In genomic region chr13:22026058-22027031, GRCm38 (mm10) we compare ENCODE assay signal across 8 mouse cellular contexts. TPM values are rescaled to one million over a fixed set of nuclear protein-coding genes. Genes with fewer than 3 reads are reported as not detected.
DNase-seq lines count a peak whose midpoint lies in the region; ATAC-seq and TF ChIP-seq lines count a peak whose summit lies in the region.

No protein-coding gene starts in this region.

- TF ChIP-seq POLR2A in cerebellum, adult 2 months (IDR thresholded peaks at IDR 0.05; ENCODE audit: borderline replicate concordance, insufficient read depth, low read length): no peak
- TF ChIP-seq POLR2A in thymus, adult 2 months (IDR thresholded peaks at IDR 0.05; ENCODE audit: control insufficient read depth, extremely low read depth, insufficient read depth, low read length, poor library complexity): no peak

- H3K27me3 ChIP-seq in cerebellum, adult 2 months (ENCODE audit: control insufficient read depth, insufficient read depth, low read length): no peaks in the 10 kb centered on the region; the same call in 1 of the 2 replicates
- H3K27me3 ChIP-seq in forebrain, postnatal 0 days (ENCODE audit: insufficient read depth, low read length): no peaks in the 10 kb centered on the region; the same call in 1 of the 2 replicates
- H3K27me3 ChIP-seq in neural tube, embryonic 15.5 days (replicated peaks): peaks cover 15% of the 10 kb centered on the region
- no peaks in the 10 kb centered on the region for H3K27me3 ChIP-seq in thymus, adult 2 months (ENCODE audit: control insufficient read depth, insufficient read depth, low read length)

- no peaks in the 10 kb centered on the region for H3K9me3 ChIP-seq in forebrain, postnatal 0 days (ENCODE audit: low read length)
- no peaks in the 10 kb centered on the region for H3K9me3 ChIP-seq in neural tube, embryonic 15.5 days (replicated peaks)

- TF ChIP-seq CTCF in cerebellum, adult 2 months (IDR thresholded peaks at IDR 0.05; ENCODE audit: borderline replicate concordance, insufficient read depth, low read depth, low read length): no peak
- no peak for TF ChIP-seq CTCF in forebrain, postnatal 0 days (IDR thresholded peaks at IDR 0.05; ENCODE audit: low read depth)
- TF ChIP-seq CTCF in layer of hippocampus, adult 2 months (conservative IDR thresholded peaks at IDR 0.05): no peak
- TF ChIP-seq CTCF in thymus, adult 2 months (IDR thresholded peaks at IDR 0.05; ENCODE audit: borderline replicate concordance, control insufficient read depth, extremely low read depth, insufficient read depth, low read length, poor library complexity): no peak

- peak; percentile 78 for DNase-seq in ES-CJ7 (ENCODE audit: low read depth, low spot score)
- DNase-seq in cerebellum, adult 2 months: peak; percentile 65 to 78
- peak; percentile 96 for DNase-seq in forebrain, postnatal 0 days
- peak; percentile 86 to 93 for DNase-seq in heart, postnatal 36 days
- DNase-seq in layer of hippocampus, adult 2 months (ENCODE audit: low spot score in 2 of 2): peak; percentile 83 to 91
- peak; percentile 76 to 79 for DNase-seq in lung, adult 18-20 months
- peak; percentile 81 for DNase-seq in thymus, adult 2 months

- H3K9ac ChIP-seq in forebrain, postnatal 0 days: peak overlapping the region; percentile 54
- H3K9ac ChIP-seq in neural tube, embryonic 15.5 days (replicated peaks): peak overlapping the region; percentile 48

- intact Hi-C loops in heart, postnatal 36 days (cut with DNase I): loop anchor here (2.0 to 10.0 kb wide), 3 partner anchors 30 to 314 kb away; no protein-coding TSS in a partner anchor

- H3K27ac ChIP-seq in cerebellum, adult 2 months (ENCODE audit: insufficient read depth, low read length): no peak overlapping the region
- H3K27ac ChIP-seq in forebrain, postnatal 0 days (ENCODE audit: low read depth, low read length): peak overlapping the region; percentile 77
- peak overlapping the region; percentile 3; the same call in 1 of the 2 replicates for H3K27ac ChIP-seq in layer of hippocampus, adult 2 months
- peak overlapping the region; percentile 66 for H3K27ac ChIP-seq in neural tube, embryonic 15.5 days (replicated peaks)
- no peak overlapping the region for H3K27ac ChIP-seq in thymus, adult 2 months (ENCODE audit: control insufficient read depth, insufficient read depth, low read length)

- H3K4me1 ChIP-seq in cerebellum, adult 2 months (ENCODE audit: control insufficient read depth, insufficient read depth, low read length): no peaks in the 10 kb centered on the region
- peaks cover 2% of the 10 kb centered on the region; the same call in 1 of the 2 replicates for H3K4me1 ChIP-seq in forebrain, postnatal 0 days (ENCODE audit: insufficient read depth)
- H3K4me1 ChIP-seq in neural tube, embryonic 15.5 days: peaks cover 16% of the 10 kb centered on the region
- peaks cover 5% of the 10 kb centered on the region for H3K4me1 ChIP-seq in thymus, adult 2 months (replicated peaks; ENCODE audit: control insufficient read depth, insufficient read depth, low read length)

- H3K4me2 ChIP-seq in forebrain, postnatal 0 days (ENCODE audit: low read depth): peak overlapping the region; percentile 50
- H3K4me2 ChIP-seq in neural tube, embryonic 15.5 days: peak overlapping the region; percentile 62

- no peaks in the 10 kb centered on the region for H3K36me3 ChIP-seq in forebrain, postnatal 0 days (ENCODE audit: insufficient read depth)
- no peaks in the 10 kb centered on the region for H3K36me3 ChIP-seq in neural tube, embryonic 15.5 days
- H3K36me3 ChIP-seq in thymus, adult 2 months (ENCODE audit: control insufficient read depth, insufficient read depth, low read length): no peaks in the 10 kb centered on the region

- ATAC-seq in forebrain, postnatal 0 days: peak; percentile 76
- peak; percentile 76; the same call in 1 of the 2 replicates for ATAC-seq in neural tube, embryonic 15.5 days (ENCODE audit: low FRiP score)

- WGBS in cerebellum, adult 2 months: 5% methylated on average over 35 of the region's 35 CpGs
- 2% methylated on average over 35 of the region's 35 CpGs for WGBS in forebrain, postnatal 0 days
- 2% methylated on average over 35 of the region's 35 CpGs for WGBS in neural tube, embryonic 15.5 days
- 4% methylated on average over 35 of the region's 35 CpGs for WGBS in thymus, adult 2 months

- peak overlapping the region; percentile 57 for H3K4me3 ChIP-seq in cerebellum, adult 2 months (replicated peaks; ENCODE audit: insufficient read depth, low read depth, low read length)
- H3K4me3 ChIP-seq in forebrain, postnatal 0 days (ENCODE audit: low read depth, low read length): peak overlapping the region; percentile 48
- H3K4me3 ChIP-seq in layer of hippocampus, adult 2 months: peak overlapping the region; percentile 46
- H3K4me3 ChIP-seq in neural tube, embryonic 15.5 days (replicated peaks): peak overlapping the region; percentile 49
- peak overlapping the region; percentile 43 for H3K4me3 ChIP-seq in thymus, adult 2 months (ENCODE audit: control insufficient read depth, insufficient read depth, low read length)

RNA-seq across cellular contexts. Expression of gene Hist1h2ah, which starts 9.0 kb away (rescaled TPM):
- polyA plus RNA-seq in cerebellum, adult 2 months (2012; rRNA removed): not detected in 2 replicates
- total RNA-seq in forebrain, postnatal 0 days (2014; rRNA removed): 9.2 and 47.2 TPM in 2 replicates
- 1.6 and 1.9 TPM in 2 replicates for polyA plus RNA-seq in forebrain, postnatal 0 days (2015; fragmentation: Nextera tagmentation; extraction: Ambion mirVana)
- 10 to 100 TPM in 1 of 2 experiments, 1 to 10 TPM in 1; 2.3 to 12.5 TPM for total RNA-seq in heart, postnatal 36 days (2021)
- 10 to 100 TPM; 12.5 to 17.0 TPM for total RNA-seq in layer of hippocampus, adult 2 months (2021)
- polyA plus RNA-seq in neural tube, embryonic 15.5 days (2015; fragmentation: Nextera tagmentation; extraction: Ambion mirVana): 4.5 TPM in 1 of 2 replicates, not detected in the other
- polyA plus RNA-seq in thymus, adult 2 months (2012; rRNA removed): 248 and 460 TPM in 2 replicates

RNA-seq across cellular contexts. Expression of gene Hist1h2bk, which starts 9.3 kb away (rescaled TPM):
- polyA plus RNA-seq in cerebellum, adult 2 months (2012; rRNA removed): 0.34 TPM in 1 of 2 replicates, not detected in the other
- total RNA-seq in forebrain, postnatal 0 days (2014; rRNA removed): 233 and 262 TPM in 2 replicates
- polyA plus RNA-seq in forebrain, postnatal 0 days (2015; fragmentation: Nextera tagmentation; extraction: Ambion mirVana): 0.40 TPM in 1 of 2 replicates, not detected in the other
- total RNA-seq in heart, postnatal 36 days (2021): 10 to 100 TPM; 23.3 to 28.1 TPM
- total RNA-seq in layer of hippocampus, adult 2 months (2021): 10 to 100 TPM; 23.5 to 24.4 TPM
- polyA plus RNA-seq in neural tube, embryonic 15.5 days (2015; fragmentation: Nextera tagmentation; extraction: Ambion mirVana): 0.97 and 2.2 TPM in 2 replicates
- polyA plus RNA-seq in thymus, adult 2 months (2012; rRNA removed): 322 and 402 TPM in 2 replicates

RNA-seq across cellular contexts. Expression of gene Hist1h4i, which starts 14.8 kb away (rescaled TPM):
- polyA plus RNA-seq in cerebellum, adult 2 months (2012; rRNA removed): 8.8 and 9.8 TPM in 2 replicates
- 26.4 and 44.9 TPM in 2 replicates for total RNA-seq in forebrain, postnatal 0 days (2014; rRNA removed)
- polyA plus RNA-seq in forebrain, postnatal 0 days (2015; fragmentation: Nextera tagmentation; extraction: Ambion mirVana): 4.2 and 5.8 TPM in 2 replicates
- total RNA-seq in heart, postnatal 36 days (2021): 10 to 100 TPM; 15.8 to 18.6 TPM
- total RNA-seq in layer of hippocampus, adult 2 months (2021): 10 to 100 TPM; 64.2 to 71.7 TPM
- 4.8 and 8.5 TPM in 2 replicates for polyA plus RNA-seq in neural tube, embryonic 15.5 days (2015; fragmentation: Nextera tagmentation; extraction: Ambion mirVana)
- 33.1 and 38.5 TPM in 2 replicates for polyA plus RNA-seq in thymus, adult 2 months (2012; rRNA removed)

RNA-seq across cellular contexts. Expression of gene Hist1h2ag, which starts 16.4 kb away (rescaled TPM):
- 0.60 and 1.1 TPM in 2 replicates for polyA plus RNA-seq in cerebellum, adult 2 months (2012; rRNA removed)
- 193 and 206 TPM in 2 replicates for total RNA-seq in forebrain, postnatal 0 days (2014; rRNA removed)
- 4.8 and 8.3 TPM in 2 replicates for polyA plus RNA-seq in forebrain, postnatal 0 days (2015; fragmentation: Nextera tagmentation; extraction: Ambion mirVana)
- total RNA-seq in heart, postnatal 36 days (2021): 10 to 100 TPM; 10.3 to 10.5 TPM
- total RNA-seq in layer of hippocampus, adult 2 months (2021): 10 to 100 TPM; 16.5 to 20.6 TPM
- polyA plus RNA-seq in neural tube, embryonic 15.5 days (2015; fragmentation: Nextera tagmentation; extraction: Ambion mirVana): 3.0 and 13.9 TPM in 2 replicates
- 149 and 177 TPM in 2 replicates for polyA plus RNA-seq in thymus, adult 2 months (2012; rRNA removed)

RNA-seq across cellular contexts. Expression of gene Hist1h2bj, which starts 16.7 kb away (rescaled TPM):
- polyA plus RNA-seq in cerebellum, adult 2 months (2012; rRNA removed): 0.97 and 1.5 TPM in 2 replicates
- total RNA-seq in forebrain, postnatal 0 days (2014; rRNA removed): 246 and 305 TPM in 2 replicates
- 1.6 and 3.7 TPM in 2 replicates for polyA plus RNA-seq in forebrain, postnatal 0 days (2015; fragmentation: Nextera tagmentation; extraction: Ambion mirVana)
- 1 to 10 TPM; 7.2 to 9.7 TPM for total RNA-seq in heart, postnatal 36 days (2021)
- total RNA-seq in layer of hippocampus, adult 2 months (2021): 10 to 100 TPM; 12.9 to 15.9 TPM
- polyA plus RNA-seq in neural tube, embryonic 15.5 days (2015; fragmentation: Nextera tagmentation; extraction: Ambion mirVana): 2.0 and 7.2 TPM in 2 replicates
- 177 and 218 TPM in 2 replicates for polyA plus RNA-seq in thymus, adult 2 months (2012; rRNA removed)

Comparison
In these comparisons a context has a peak if more than half of its experiments do, and no peak if none do; other contexts are left out.
1. H3K27ac ChIP-seq: peak in forebrain, postnatal 0 days (single experiment), layer of hippocampus, adult 2 months (single experiment) and neural tube, embryonic 15.5 days (single experiment); none in cerebellum, adult 2 months (single experiment) and thymus, adult 2 months (single experiment).
2. RNA of gene Hist1h2ah, which starts 9.0 kb away (polyA plus RNA-seq): 248 to 460 TPM in thymus, adult 2 months; 1.6 to 1.9 TPM in forebrain, postnatal 0 days, not detected in cerebellum, adult 2 months and 4.5 TPM in neural tube, embryonic 15.5 days; every median in the first group is over 10 times any median in the second.
3. RNA of gene Hist1h2bk, which starts 9.3 kb away (polyA plus RNA-seq): 322 to 402 TPM in thymus, adult 2 months; 0.97 to 2.2 TPM in neural tube, embryonic 15.5 days, 0.40 TPM in forebrain, postnatal 0 days and 0.34 TPM in cerebellum, adult 2 months; every median in the first group is over 10 times any median in the second.
4. Peak in every context shown above with its lines, with median percentiles within 50 percentile points of each other: DNase-seq and H3K4me3 ChIP-seq.